Mouse (Mus musculus): Measurements from ENCODE around the gene Mybpc3.

The Mybpc3 gene

DNA sequence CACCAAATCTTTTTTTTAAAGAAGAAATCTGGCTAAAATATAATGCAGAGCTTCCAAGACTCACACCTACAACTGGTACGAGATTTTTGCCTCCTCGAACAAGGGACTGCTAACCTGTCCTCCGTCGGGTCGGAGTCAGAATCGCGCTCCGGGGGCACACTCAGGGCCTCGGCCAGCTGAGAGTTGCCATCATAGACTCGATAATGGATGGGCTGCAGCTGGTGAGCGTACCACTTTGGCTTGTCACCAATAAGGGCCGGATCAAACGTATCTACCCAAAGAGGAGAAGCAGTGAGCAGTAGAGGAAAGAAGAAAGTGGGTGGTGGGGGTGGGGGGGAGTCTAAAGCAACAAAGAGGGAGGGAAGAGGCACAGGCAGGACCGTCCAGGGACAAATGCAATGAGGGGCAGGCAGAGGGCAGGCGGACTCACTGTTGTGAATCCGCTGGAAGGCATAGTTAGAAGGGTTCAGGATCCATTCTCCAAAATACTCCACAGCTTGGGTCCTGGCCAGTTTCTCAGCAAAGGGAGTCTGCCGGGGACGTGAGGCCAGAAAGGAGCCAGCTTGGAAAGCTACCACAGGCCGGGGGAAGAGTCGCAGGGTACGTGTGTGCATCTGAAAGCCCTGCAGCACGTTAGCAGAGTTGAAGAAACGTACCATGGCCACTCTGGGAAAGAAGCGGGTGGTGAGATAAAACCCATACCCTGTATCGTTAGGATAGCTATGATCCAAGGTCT is 51.8 kb downstream of the Mybpc3 start:
- no peak for DNase-seq (ENCODE audit: low spot score)

- DNase-seq (ENCODE audit: low spot score), result no peak
These were observed 57.5 kb downstream of the Mybpc3 start for GRCm38 (mm10) chr2:91175490-91175889.

DNA sequence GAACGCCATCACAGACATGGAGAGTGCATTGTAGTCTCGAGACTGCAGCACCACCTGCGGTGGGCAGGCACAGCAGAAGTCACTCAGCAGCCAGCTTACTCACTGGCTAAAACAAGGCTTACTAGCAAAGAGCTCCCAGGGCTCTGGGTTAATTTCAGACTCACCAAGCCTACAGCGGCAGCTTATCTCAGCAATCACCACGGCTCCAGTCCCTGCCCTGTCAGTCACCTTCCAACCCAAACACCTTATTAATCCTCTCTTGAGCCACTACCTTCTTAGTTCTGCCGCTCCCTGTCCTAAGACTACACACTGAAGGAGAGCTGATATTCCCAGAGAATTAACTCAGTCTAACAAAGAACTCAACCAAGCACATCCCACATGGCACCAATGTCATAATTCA is 58.3 kb downstream of the Mybpc3 start:
- no peak for DNase-seq (ENCODE audit: low spot score)

DNA sequence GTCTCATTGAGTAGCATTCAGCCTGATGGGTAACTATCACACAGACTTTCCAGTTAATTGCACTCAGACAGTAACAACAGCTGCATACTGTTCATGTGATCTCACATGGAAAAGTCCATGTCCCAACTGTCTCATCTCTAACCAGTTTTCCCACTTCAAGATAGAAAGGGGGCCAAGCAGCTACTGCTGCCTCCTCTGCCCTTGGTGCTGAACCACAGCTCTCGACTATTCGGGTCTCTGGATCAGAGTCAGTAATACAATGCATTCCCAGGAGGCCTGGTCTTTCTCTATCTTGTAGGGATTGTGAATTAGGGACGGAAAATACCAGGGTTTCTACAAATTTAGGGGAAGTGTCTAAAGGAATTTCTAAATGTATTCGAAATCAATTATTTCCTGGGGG is 61.9 kb downstream of the Mybpc3 start:
- DNase-seq (ENCODE audit: low spot score), result no peak

DNA sequence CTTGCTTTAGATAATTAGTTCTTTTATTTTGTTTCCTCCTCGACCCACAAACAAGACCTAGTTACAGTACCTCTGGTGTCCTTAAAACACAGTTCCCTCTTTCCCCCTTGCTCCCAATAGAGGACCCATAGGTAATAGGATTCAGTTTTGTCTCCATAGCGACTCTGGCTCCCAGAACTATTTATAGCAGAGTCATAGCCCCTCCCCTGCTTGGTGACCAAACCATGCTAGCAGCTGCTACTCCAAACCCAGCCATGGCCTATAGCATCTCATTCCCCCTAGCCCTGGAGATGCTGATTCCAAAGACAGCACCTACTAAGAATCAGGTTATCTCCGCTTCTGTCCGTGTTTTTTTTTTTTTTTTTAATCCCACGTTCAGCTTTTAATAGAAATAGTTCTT is 62.8 kb downstream of the Mybpc3 start:
- DNase-seq (ENCODE audit: low spot score), result no peak

GRCm38 (mm10) chr2:91182016-91182404 is 64.1 kb downstream of the Mybpc3 start:
- peak; percentile 71 for DNase-seq (ENCODE audit: low spot score)

DNA sequence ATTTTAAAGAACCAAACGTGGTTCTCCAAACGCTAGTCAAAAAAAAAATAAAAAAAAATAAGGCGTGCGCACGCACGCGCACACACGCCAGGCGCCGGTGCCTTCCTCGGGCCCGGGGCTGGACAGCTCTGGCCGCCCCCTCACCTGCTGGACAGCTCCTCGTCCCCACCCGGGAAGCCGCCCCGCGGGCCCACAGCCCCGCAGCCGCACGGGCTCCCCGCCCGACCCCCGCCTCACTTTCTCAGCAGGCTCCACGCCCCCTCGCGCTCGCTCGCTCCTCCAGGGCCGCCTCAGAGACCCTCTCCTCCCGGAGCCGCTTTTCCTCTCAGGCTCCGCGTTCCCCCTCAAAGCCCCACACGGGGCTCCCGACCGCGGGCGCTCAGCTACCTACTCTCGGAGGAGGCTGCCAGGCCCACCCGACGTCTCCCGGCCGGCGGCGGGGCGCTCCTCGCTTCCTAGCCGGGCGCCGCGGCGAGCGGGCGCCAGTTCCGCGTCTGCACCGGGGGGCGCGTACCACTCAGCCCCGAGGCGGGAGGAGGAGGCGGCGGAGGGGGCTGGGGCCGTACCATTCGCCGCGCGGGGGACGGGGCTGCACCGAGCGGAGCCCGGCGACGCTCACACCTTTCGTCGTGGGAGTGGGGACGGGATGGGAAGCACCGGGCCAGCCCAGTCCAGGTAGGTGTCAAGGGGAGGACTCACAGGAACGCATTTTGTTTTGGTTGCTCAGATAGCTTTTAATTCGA is 64.6 kb downstream of the Mybpc3 start:
- peak; percentile 82 for DNase-seq (ENCODE audit: low spot score)

GRCm38 (mm10) chr2:91183148-91183513 is 65.2 kb downstream of the Mybpc3 start:
- peak; percentile 98 for DNase-seq (ENCODE audit: low spot score)

- peak; percentile 88 for DNase-seq (ENCODE audit: low spot score)
These were observed 65.9 kb downstream of the Mybpc3 start, which contains the start of gene Madd for GRCm38 (mm10) chr2:91183711-91184405. TSS of gene Madd (minus strand) at chr2:91183837.
